Mouse (Mus musculus) layer of hippocampus, adult 9-11 months (tissue): ENCODE data around the gene Gfra1.

Experiments
- DNase-seq: peaks from one replicate; pipeline ENCODE4 v3.0.0; 2022

Gene Gfra1

GRCm38 (mm10) chr19:58441246-58441645, 14.5 kb downstream of the Gfra1 start:
- no peak for DNase-seq

- no peak for DNase-seq
Measured at GRCm38 (mm10) chr19:58438762-58439161, 16.9 kb downstream of the Gfra1 start.

- no peak for DNase-seq
Measured at GRCm38 (mm10) chr19:58437441-58438071, 18.2 kb downstream of the Gfra1 start.

- no peak for DNase-seq
Measured at GRCm38 (mm10) chr19:58436874-58437273, 18.8 kb downstream of the Gfra1 start.

GRCm38 (mm10) chr19:58435877-58436276, 19.8 kb downstream of the Gfra1 start:
- DNase-seq = no peak

GRCm38 (mm10) chr19:58432840-58433239, 22.9 kb downstream of the Gfra1 start:
- DNase-seq = no peak

- DNase-seq = no peak
Measured at GRCm38 (mm10) chr19:58428546-58428945, 27.2 kb downstream of the Gfra1 start.

- DNase-seq = no peak
Measured at GRCm38 (mm10) chr19:58427348-58427747, 28.4 kb downstream of the Gfra1 start.

- no peak for DNase-seq
Measured at GRCm38 (mm10) chr19:58424928-58425327, 30.8 kb downstream of the Gfra1 start.

GRCm38 (mm10) chr19:58424179-58424578, 31.5 kb downstream of the Gfra1 start:
- DNase-seq = no peak

- DNase-seq = no peak
Measured at GRCm38 (mm10) chr19:58422916-58423493, 32.7 kb downstream of the Gfra1 start.

- DNase-seq = no peak
Measured at GRCm38 (mm10) chr19:58419685-58420084, 36.0 kb downstream of the Gfra1 start.

- no peak for DNase-seq
Measured at GRCm38 (mm10) chr19:58419278-58419677, 36.4 kb downstream of the Gfra1 start.

- no peak for DNase-seq
Measured at GRCm38 (mm10) chr19:58415173-58415572, 40.5 kb downstream of the Gfra1 start.

GRCm38 (mm10) chr19:58414733-58415132, 41.0 kb downstream of the Gfra1 start:
- no peak for DNase-seq

- DNase-seq = no peak
Measured at GRCm38 (mm10) chr19:58413290-58413689, 42.4 kb downstream of the Gfra1 start.

- DNase-seq = no peak
Measured at GRCm38 (mm10) chr19:58412811-58413210, 42.9 kb downstream of the Gfra1 start.

- no peak for DNase-seq
Measured at GRCm38 (mm10) chr19:58406726-58407125, 49.0 kb downstream of the Gfra1 start.

- no peak for DNase-seq
Measured at GRCm38 (mm10) chr19:58400224-58400623, 55.5 kb downstream of the Gfra1 start.

- no peak for DNase-seq
Measured at GRCm38 (mm10) chr19:58399166-58399565, 56.5 kb downstream of the Gfra1 start.

- no peak for DNase-seq
Measured at GRCm38 (mm10) chr19:58396604-58396984, 59.1 kb downstream of the Gfra1 start.

GRCm38 (mm10) chr19:58395785-58396603, 59.7 kb downstream of the Gfra1 start:
- no peak for DNase-seq

- DNase-seq = no peak
Measured at GRCm38 (mm10) chr19:58393121-58393520, 62.6 kb downstream of the Gfra1 start.

GRCm38 (mm10) chr19:58391796-58392195, 63.9 kb downstream of the Gfra1 start:
- no peak for DNase-seq
